Mouse (Mus musculus): Measurements from ENCODE around the gene Adarb1. TPM values are rescaled to one million over a fixed set of nuclear protein-coding genes. Genes with fewer than 3 reads are reported as not detected.

Adarb1 gene
- total RNA-seq, 2 experiments from 2014 or later = 5.5 to 5.8 TPM

Other genes starting within 250 kb of the Adarb1 start
- gene Pofut2, start 159.1 kb downstream of the Adarb1 start, total RNA-seq (2021) = 10 to 100 TPM; 19.3 to 22.1 TPM
- gene Fam207a, start 97.5 kb upstream of the Adarb1 start, total RNA-seq (2021) = 1 to 10 TPM; 6.9 to 8.7 TPM
- gene Itgb2, start 112.0 kb upstream of the Adarb1 start, total RNA-seq (2021) = 1 to 10 TPM; 1.4 to 1.7 TPM
- gene Pttg1ip, start 163.4 kb upstream of the Adarb1 start, total RNA-seq (2021) = 10 to 100 TPM; 23.0 to 33.6 TPM
- 10 to 100 TPM; 44.5 to 47.4 TPM for gene Sumo3, start 187.8 kb upstream of the Adarb1 start, total RNA-seq (2021)
- gene Gm49325, start 187.9 kb upstream of the Adarb1 start, total RNA-seq (2021) = 10 to 100 TPM in 1 of 2 experiments, 1 to 10 TPM in 1; 8.6 to 11.4 TPM
- 100 to 1,000 TPM in 1 of 2 experiments, 10 to 100 TPM in 1; 96.1 to 101 TPM for gene Ube2g2, start 204.0 kb upstream of the Adarb1 start, total RNA-seq (2021)

Measured in gastrocnemius, adult 18-20 months (tissue).